Mouse (Mus musculus) stomach, postnatal 0 days (tissue): ENCODE data around the gene Ppp1r10.

ENCODE experiments used
- CTCF ChIP-seq: IDR thresholded peaks from 2 replicates; pipeline ENCODE4 v1.5.1; 2016; ENCODE audit warnings: antibody characterized with exemption, low read depth, mild to moderate bottlenecking, moderate library complexity
- EP300 ChIP-seq: optimal IDR thresholded peaks from 2 replicates; pipeline ENCODE3; 2016; ENCODE audit warnings: antibody characterized with exemption

- TF ChIP-seq CTCF (peak; percentile 11; the same call in 1 of the 2 replicates), EP300 (peak; percentile 20)
Observed at GRCm38 (mm10) chr17:35978811-35979400, 62.7 kb downstream of the Ppp1r10 start.
